Mouse (Mus musculus) spleen, adult 18-20 months (tissue): ENCODE data around the gene Cyp4f13.

Experiments
- DNase-seq, 2 experiments: peaks; one replicate each; pipeline ENCODE4 v3.0.0; 2022; ENCODE audit warnings: mixed read lengths in 2 of 2

Cyp4f13 gene

GRCm38 (mm10) chr17:32947215-32947914 lies at the start of gene Cyp4f13:
Cyp4f13 (minus strand) TSS chr17:32947402.
- DNase-seq = peak; percentile 93 to 97

GRCm38 (mm10) chr17:32992699-32993474 lies 45.7 kb upstream of the Cyp4f13 start, which contains the start of gene Zfp952:
Zfp952 (plus strand) TSS chr17:32993129.
- DNase-seq = peak; percentile 54 to 78

GRCm38 (mm10) chr17:32991965-32992698 lies 44.9 kb upstream of the Cyp4f13 start:
- peak in 1 of 2 experiments; percentile 23 for DNase-seq

- no peak for DNase-seq
Measured at GRCm38 (mm10) chr17:32986301-32986700, 39.1 kb upstream of the Cyp4f13 start.

GRCm38 (mm10) chr17:32981361-32981760 lies 34.2 kb upstream of the Cyp4f13 start:
- no peak for DNase-seq

GRCm38 (mm10) chr17:32965623-32966290 lies 18.6 kb upstream of the Cyp4f13 start, which contains the start of gene Zfp472:
Zfp472 (plus strand) TSS chr17:32965814.
- peak; percentile 71 to 82 for DNase-seq

- DNase-seq = no peak
Measured at GRCm38 (mm10) chr17:32965253-32965622, 18.0 kb upstream of the Cyp4f13 start.

- DNase-seq = peak; percentile 67 to 87
Measured at GRCm38 (mm10) chr17:32951441-32951840, 4.2 kb upstream of the Cyp4f13 start.

GRCm38 (mm10) chr17:32951006-32951405 lies 3.8 kb upstream of the Cyp4f13 start:
- no peak for DNase-seq

- no peak for DNase-seq
Measured at GRCm38 (mm10) chr17:32950136-32950535, 2.9 kb upstream of the Cyp4f13 start.

GRCm38 (mm10) chr17:32946716-32947115 lies 486 bp downstream of the Cyp4f13 start:
- no peak for DNase-seq

- no peak for DNase-seq
Measured at GRCm38 (mm10) chr17:32944402-32945035, 2.7 kb downstream of the Cyp4f13 start.

GRCm38 (mm10) chr17:32943661-32944060 lies 3.5 kb downstream of the Cyp4f13 start:
- no peak for DNase-seq

- no peak for DNase-seq
Measured at GRCm38 (mm10) chr17:32939831-32940230, 7.4 kb downstream of the Cyp4f13 start.

GRCm38 (mm10) chr17:32927803-32928202 lies 19.4 kb downstream of the Cyp4f13 start:
- no peak for DNase-seq

GRCm38 (mm10) chr17:32924658-32925312 lies 22.4 kb downstream of the Cyp4f13 start:
- peak; percentile 41 to 57 for DNase-seq

- DNase-seq = no peak
Measured at GRCm38 (mm10) chr17:32923681-32924080, 23.5 kb downstream of the Cyp4f13 start.

GRCm38 (mm10) chr17:32919123-32919522 lies 28.1 kb downstream of the Cyp4f13 start:
- DNase-seq = no peak

GRCm38 (mm10) chr17:32917131-32917530 lies 30.1 kb downstream of the Cyp4f13 start, which contains the start of gene Cyp4f14:
Cyp4f14 (minus strand) TSS chr17:32917342.
- no peak for DNase-seq

- DNase-seq = no peak
Measured at GRCm38 (mm10) chr17:32916075-32916474, 31.1 kb downstream of the Cyp4f13 start.

GRCm38 (mm10) chr17:32906172-32906571 lies 41.0 kb downstream of the Cyp4f13 start:
- no peak for DNase-seq
